Mouse (Mus musculus): Measurements from ENCODE around the gene Dock4. TPM values are rescaled to one million over a fixed set of nuclear protein-coding genes. Genes with fewer than 3 reads are reported as not detected.

The Dock4 gene
- total and polyA plus RNA-seq, 3 experiments = 0.26 to 0.67 (median 0.38) TPM

GRCm38 (mm10) chr12:40691444-40691843 is 245.7 kb downstream of the Dock4 start:
- H3K27ac ChIP-seq (ENCODE audit: insufficient read depth, low read depth) = no peak overlapping the region
- H3K79me2 ChIP-seq (replicated peaks; ENCODE audit: control insufficient read depth, extremely low read depth, insufficient read depth, poor library complexity, severe bottlenecking) = no peaks in the 10 kb centered on the region
- DNase-seq (ENCODE audit: extremely low read depth) = no peak
- H3K36me3 ChIP-seq (replicated peaks in 1 of 2; ENCODE audit: control insufficient read depth in 1 of 2, insufficient read depth in 1 of 2, low read length in 1 of 2) = no peaks in the 10 kb centered on the region
- no peak overlapping the region for H3K9ac ChIP-seq (ENCODE audit: insufficient read depth, low read depth)
- in situ Hi-C loops (cut with MboI; ENCODE audit: low pct_ligation_motif_present, low pct_unique_long_range_greater_than_20kb, low sequenced_read_pairs) (loop anchor here (25.0 kb wide), 1 partner anchor 429 kb away; no protein-coding TSS in a partner anchor), dilution Hi-C loops (cut with MboI; ENCODE audit: extremely low pct_ligation_motif_present, extremely low pct_unique_long_range_greater_than_20kb, low sequenced_read_pairs) (no loop called here)
- H3K27me3 ChIP-seq (replicated peaks) = no peaks in the 10 kb centered on the region
- no peak overlapping the region for H3K4me3 ChIP-seq (replicated peaks in 1 of 3; ENCODE audit: low read depth in 2 of 3, low read length in 2 of 3, poor library complexity in 1 of 3)
- no peaks in the 10 kb centered on the region for H3K9me3 ChIP-seq (replicated peaks; ENCODE audit: low read length)
- no peak for TF ChIP-seq MAZ (IDR thresholded peaks at IDR 0.05; ENCODE audit: low read depth, low read length)
- no peak for TF ChIP-seq EP300 (IDR thresholded peaks at IDR 0.05; ENCODE audit: low read length)
- no peak for TF ChIP-seq CTCF (conservative IDR thresholded peaks at IDR 0.05 in 1 of 2, IDR thresholded peaks at IDR 0.05 in 1 of 2; ENCODE audit: low read depth in 2 of 2, low read length in 2 of 2)
- TF ChIP-seq JUND (conservative IDR thresholded peaks at IDR 0.05; ENCODE audit: low read depth, low read length) = no peak
- no peak for TF ChIP-seq SMC3 (IDR thresholded peaks at IDR 0.05; ENCODE audit: low read depth, low read length)
- TF ChIP-seq CHD2 (IDR thresholded peaks at IDR 0.05; ENCODE audit: low read length) = no peak
- peaks cover 0 to 15% of the 10 kb centered on the region in 2 experiments; a peak in 2 of 4 replicates for H3K4me1 ChIP-seq (ENCODE audit: control insufficient read depth in 1 of 2, insufficient read depth in 2 of 2)
- no peak overlapping the region for H3K4me2 ChIP-seq (ENCODE audit: insufficient read depth, low read depth, poor library complexity, severe bottlenecking)

GRCm38 (mm10) chr12:40694082-40694721 is 248.4 kb downstream of the Dock4 start:
- Histone ChIP-seq H3K4me3 (replicated peaks in 1 of 3; ENCODE audit: low read depth in 2 of 3, low read length in 2 of 3, poor library complexity in 1 of 3) (no peak overlapping the region), H3K79me2 (replicated peaks; ENCODE audit: control insufficient read depth, extremely low read depth, insufficient read depth, poor library complexity, severe bottlenecking) (no peaks in the 10 kb centered on the region), H3K9ac (ENCODE audit: insufficient read depth, low read depth) (no peak overlapping the region), H3K4me2 (ENCODE audit: insufficient read depth, low read depth, poor library complexity, severe bottlenecking) (no peak overlapping the region), H3K36me3 (replicated peaks in 1 of 2; ENCODE audit: control insufficient read depth in 1 of 2, insufficient read depth in 1 of 2, low read length in 1 of 2) (no peaks in the 10 kb centered on the region), H3K27me3 (replicated peaks) (no peaks in the 10 kb centered on the region), H3K27ac (ENCODE audit: insufficient read depth, low read depth) (no peak overlapping the region), H3K4me1 (ENCODE audit: control insufficient read depth in 1 of 2, insufficient read depth in 2 of 2) (peaks cover 0 to 15% of the 10 kb centered on the region in 2 experiments; a peak in 2 of 4 replicates), H3K9me3 (replicated peaks; ENCODE audit: low read length) (no peaks in the 10 kb centered on the region)
- TF ChIP-seq MXI1 (IDR thresholded peaks at IDR 0.05; ENCODE audit: low read depth, low read length) = no peak
- no peak for DNase-seq (ENCODE audit: extremely low read depth)
- dilution Hi-C loops (cut with MboI; ENCODE audit: extremely low pct_ligation_motif_present, extremely low pct_unique_long_range_greater_than_20kb, low sequenced_read_pairs) = no loop called here
- in situ Hi-C loops (cut with MboI; ENCODE audit: low pct_ligation_motif_present, low pct_unique_long_range_greater_than_20kb, low sequenced_read_pairs) = loop anchor here (25.0 kb wide), 1 partner anchor 432 kb away; no protein-coding TSS in a partner anchor

- Histone ChIP-seq H3K79me2 (replicated peaks; ENCODE audit: control insufficient read depth, extremely low read depth, insufficient read depth, poor library complexity, severe bottlenecking) (no peaks in the 10 kb centered on the region), H3K4me3 (replicated peaks in 1 of 3; ENCODE audit: low read depth in 2 of 3, low read length in 2 of 3, poor library complexity in 1 of 3) (no peak overlapping the region), H3K4me2 (ENCODE audit: insufficient read depth, low read depth, poor library complexity, severe bottlenecking) (no peak overlapping the region), H3K27me3 (replicated peaks) (no peaks in the 10 kb centered on the region), H3K36me3 (replicated peaks in 1 of 2; ENCODE audit: control insufficient read depth in 1 of 2, insufficient read depth in 1 of 2, low read length in 1 of 2) (no peaks in the 10 kb centered on the region), H3K27ac (ENCODE audit: insufficient read depth, low read depth) (no peak overlapping the region), H3K9me3 (replicated peaks; ENCODE audit: low read length) (no peaks in the 10 kb centered on the region), H3K4me1 (ENCODE audit: control insufficient read depth in 1 of 2, insufficient read depth in 2 of 2) (peaks cover 0 to 15% of the 10 kb centered on the region in 2 experiments; a peak in 2 of 4 replicates), H3K9ac (ENCODE audit: insufficient read depth, low read depth) (no peak overlapping the region)
- dilution Hi-C loops (cut with MboI; ENCODE audit: extremely low pct_ligation_motif_present, extremely low pct_unique_long_range_greater_than_20kb, low sequenced_read_pairs) (no loop called here), in situ Hi-C loops (cut with MboI; ENCODE audit: low pct_ligation_motif_present, low pct_unique_long_range_greater_than_20kb, low sequenced_read_pairs) (loop anchor here (25.0 kb wide), 1 partner anchor 436 kb away; no protein-coding TSS in a partner anchor)
- DNase-seq (ENCODE audit: extremely low read depth) = no peak
- TF ChIP-seq TBP (conservative IDR thresholded peaks at IDR 0.05; ENCODE audit: low read depth, low read length) (no peak), SIN3A (IDR thresholded peaks at IDR 0.05; ENCODE audit: low read length) (no peak), TCF12 (IDR thresholded peaks at IDR 0.05; ENCODE audit: low read depth, low read length) (no peak), CHD2 (IDR thresholded peaks at IDR 0.05; ENCODE audit: low read length) (no peak)
Measured at GRCm38 (mm10) chr12:40698330-40698729, 252.6 kb downstream of the Dock4 start.

Measured in CH12.LX (cell line).